Mouse (Mus musculus) lung, adult 2 months (tissue): ENCODE results near the gene Epha5.

Experiments
- CTCF ChIP-seq: fragments of 200-500 bp; IDR thresholded peaks from 2 replicates; pipeline ENCODE4 v1.5.1; 2011; ENCODE audit warnings: mild to moderate bottlenecking, low read length, control low read depth; ENCODE audit not compliant: insufficient read depth
- POLR2A ChIP-seq: fragments of 200-500 bp; IDR thresholded peaks from 2 replicates; pipeline ENCODE4 v1.6.1; 2011; ENCODE audit warnings: low read depth, mild to moderate bottlenecking, control low read depth, low read length, borderline replicate concordance; ENCODE audit errors: extremely low read depth

DNA sequence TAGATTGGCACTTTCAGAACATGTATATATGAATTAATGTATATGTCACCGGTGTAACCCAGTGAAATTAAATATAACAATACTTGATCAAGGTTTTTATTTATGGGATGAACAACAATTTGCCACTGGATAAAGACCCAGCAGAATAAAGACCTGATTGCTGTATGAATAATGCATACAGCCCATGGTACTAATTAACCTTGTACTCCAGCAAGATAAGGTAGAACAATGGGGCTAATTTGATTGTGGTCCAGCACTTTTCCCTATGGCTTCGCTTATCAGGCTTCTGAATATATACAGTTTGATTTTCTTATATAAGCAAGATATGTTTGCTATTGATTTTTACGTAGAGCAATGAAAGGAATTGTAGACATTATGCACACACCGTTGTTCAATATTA, 103.6 kb downstream of the Epha5 start:
- TF ChIP-seq CTCF (no peak), POLR2A (no peak)
